Mouse (Mus musculus): ENCODE results near the gene Cort.
"Not testable (repeated sequence)": the region's sequence is repeated elsewhere in the genome, so short reads cannot be mapped to it uniquely, and the experiment has no call there.

- not testable (repeated sequence) for TF ChIP-seq CTCF (conservative IDR thresholded peaks at IDR 0.05; ENCODE audit: insufficient read depth, insufficient read length, low read depth, low read length); POLR2A (IDR thresholded peaks at IDR 0.05; ENCODE audit: low read depth, low read length)
These were observed 6.5 kb downstream of the Cort start for GRCm38 (mm10) chr4:149119978-149120562.

Measured in kidney, adult 2 months (tissue).